Mouse (Mus musculus): ENCODE data around the gene Foxp4. TPM values are rescaled to one million over a fixed set of nuclear protein-coding genes. Genes with fewer than 3 reads are reported as not detected.

The Foxp4 gene
- total RNA-seq, 2 experiments from 2014 or later: 43.1 to 50.6 TPM

GRCm38 (mm10) chr17:47950831-47951230 is 26.4 kb upstream of the Foxp4 start:
- intact Hi-C loops (cut with DNase I): no loop called here
- H3K4me3 ChIP-seq: no peak overlapping the region
- no peak for TF ChIP-seq CTCF (IDR thresholded peaks at IDR 0.05)
- no peak for DNase-seq (ENCODE audit: extremely low spot score in 1 of 2, low spot score in 2 of 2)
- no peak overlapping the region for H3K27ac ChIP-seq

- intact Hi-C loops (cut with DNase I): no loop called here
- H3K27ac ChIP-seq: no peak overlapping the region
- no peak for TF ChIP-seq CTCF (IDR thresholded peaks at IDR 0.05)
- no peak for DNase-seq (ENCODE audit: extremely low spot score in 1 of 2, low spot score in 2 of 2)
- H3K4me3 ChIP-seq: no peak overlapping the region
Measured at GRCm38 (mm10) chr17:47949441-47949840, 25.0 kb upstream of the Foxp4 start.

GRCm38 (mm10) chr17:47948753-47949152 is 24.3 kb upstream of the Foxp4 start:
- intact Hi-C loops (cut with DNase I): no loop called here
- Histone ChIP-seq H3K27ac (no peak overlapping the region), H3K4me3 (no peak overlapping the region)
- no peak for DNase-seq (ENCODE audit: extremely low spot score in 1 of 2, low spot score in 2 of 2)
- no peak for TF ChIP-seq CTCF (IDR thresholded peaks at IDR 0.05)

- H3K4me3 ChIP-seq: no peak overlapping the region
- DNase-seq (ENCODE audit: extremely low spot score in 1 of 2, low spot score in 2 of 2): no peak
- intact Hi-C loops (cut with DNase I): no loop called here
- H3K27ac ChIP-seq: no peak overlapping the region
- TF ChIP-seq CTCF (IDR thresholded peaks at IDR 0.05): no peak
Measured at GRCm38 (mm10) chr17:47946921-47947420, 22.5 kb upstream of the Foxp4 start.

GRCm38 (mm10) chr17:47946111-47946510 is 21.7 kb upstream of the Foxp4 start:
- TF ChIP-seq CTCF (IDR thresholded peaks at IDR 0.05): no peak
- DNase-seq (ENCODE audit: extremely low spot score in 1 of 2, low spot score in 2 of 2): no peak
- intact Hi-C loops (cut with DNase I): no loop called here
- no peak overlapping the region for H3K27ac ChIP-seq
- H3K4me3 ChIP-seq: no peak overlapping the region

- no peak for DNase-seq (ENCODE audit: extremely low spot score in 1 of 2, low spot score in 2 of 2)
- no peak overlapping the region for H3K27ac ChIP-seq
- intact Hi-C loops (cut with DNase I): no loop called here
Measured at GRCm38 (mm10) chr17:47943103-47943870, 18.8 kb upstream of the Foxp4 start.

GRCm38 (mm10) chr17:47942008-47942407 is 17.6 kb upstream of the Foxp4 start:
- no peak overlapping the region for H3K27ac ChIP-seq
- no peak for TF ChIP-seq CTCF (IDR thresholded peaks at IDR 0.05)
- DNase-seq (ENCODE audit: extremely low spot score in 1 of 2, low spot score in 2 of 2): no peak
- no peak overlapping the region for H3K4me3 ChIP-seq
- intact Hi-C loops (cut with DNase I): no loop called here

More at GRCm38 (mm10) chr17:47943103-47943870, 18.8 kb upstream of the Foxp4 start:
- TF ChIP-seq CTCF (IDR thresholded peaks at IDR 0.05): no peak
- no peak overlapping the region for H3K4me3 ChIP-seq

GRCm38 (mm10) chr17:47938839-47939238 is 14.4 kb upstream of the Foxp4 start:
- intact Hi-C loops (cut with DNase I): no loop called here
- no peak overlapping the region for H3K4me3 ChIP-seq
- TF ChIP-seq CTCF (IDR thresholded peaks at IDR 0.05): no peak
- DNase-seq (ENCODE audit: extremely low spot score in 1 of 2, low spot score in 2 of 2): no peak
- H3K27ac ChIP-seq: no peak overlapping the region

GRCm38 (mm10) chr17:47937926-47938600 is 13.6 kb upstream of the Foxp4 start:
- Histone ChIP-seq H3K4me3 (no peak overlapping the region), H3K27ac (no peak overlapping the region)
- no peak for TF ChIP-seq CTCF (IDR thresholded peaks at IDR 0.05)
- no peak for DNase-seq (ENCODE audit: extremely low spot score in 1 of 2, low spot score in 2 of 2)
- intact Hi-C loops (cut with DNase I): no loop called here

GRCm38 (mm10) chr17:47936591-47936990 is 12.1 kb upstream of the Foxp4 start:
- no peak overlapping the region for H3K27ac ChIP-seq
- intact Hi-C loops (cut with DNase I): no loop called here
- DNase-seq (ENCODE audit: extremely low spot score in 1 of 2, low spot score in 2 of 2): no peak
- no peak for TF ChIP-seq CTCF (IDR thresholded peaks at IDR 0.05)
- H3K4me3 ChIP-seq: no peak overlapping the region

- H3K27ac ChIP-seq: no peak overlapping the region
- no peak for TF ChIP-seq CTCF (IDR thresholded peaks at IDR 0.05)
- no peak overlapping the region for H3K4me3 ChIP-seq
- intact Hi-C loops (cut with DNase I): no loop called here
- DNase-seq (ENCODE audit: extremely low spot score in 1 of 2, low spot score in 2 of 2): no peak
Measured at GRCm38 (mm10) chr17:47929431-47929830, 5.0 kb upstream of the Foxp4 start.

GRCm38 (mm10) chr17:47925988-47926387 is 1.5 kb upstream of the Foxp4 start:
- DNase-seq (ENCODE audit: extremely low spot score in 1 of 2, low spot score in 2 of 2): no peak
- intact Hi-C loops (cut with DNase I): loop anchor here (2.0 kb wide), 3 partner anchors 49 to 117 kb away; no protein-coding TSS in a partner anchor
- TF ChIP-seq CTCF (IDR thresholded peaks at IDR 0.05): no peak

More at GRCm38 (mm10) chr17:47925988-47926387, 1.5 kb upstream of the Foxp4 start:
- H3K27ac ChIP-seq: no peak overlapping the region
- no peak overlapping the region for H3K4me3 ChIP-seq
